Mouse (Mus musculus): ENCODE measurements around the gene Vmp1.

Vmp1 gene

DNA sequence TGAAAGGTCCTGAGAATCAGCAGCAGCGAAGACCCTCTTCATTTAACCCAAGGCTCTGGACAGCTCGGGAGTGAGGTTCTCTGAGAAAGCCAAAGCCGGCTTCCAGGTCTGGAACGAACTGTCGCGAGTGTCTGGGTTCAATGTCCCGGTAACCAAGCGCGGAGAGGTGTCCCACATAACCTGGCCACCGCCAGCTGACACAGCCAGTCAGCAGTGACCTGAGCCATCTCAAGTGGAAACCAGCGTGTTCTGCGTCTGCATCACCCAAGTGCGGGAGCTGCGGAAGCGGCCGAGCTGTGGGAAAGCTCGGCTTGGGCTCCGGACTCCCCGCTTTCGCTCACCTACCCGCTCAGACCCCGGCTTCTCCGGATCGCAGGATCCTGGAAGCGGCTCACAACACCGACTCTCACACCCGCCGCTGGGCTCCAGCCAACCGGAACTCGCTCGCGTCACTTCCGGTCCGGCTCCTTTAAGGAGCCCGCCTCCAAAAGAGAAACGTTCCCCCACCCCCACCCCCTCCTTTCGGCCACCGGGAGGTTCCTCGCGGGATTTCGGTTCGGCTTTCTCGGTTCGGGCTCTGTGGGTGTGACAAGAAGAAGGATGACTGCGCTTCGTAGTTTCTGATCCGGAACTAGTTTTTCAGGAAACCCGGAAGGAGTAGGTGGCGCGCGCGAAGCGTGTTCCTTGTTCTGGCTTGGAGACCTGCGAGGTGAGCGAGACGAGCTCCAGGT, at the start of gene Vmp1, which contains the start of gene Ptrh2:
Gene Vmp1, minus strand, starts transcription at position 442 of the 731 bp plus-strand sequence.
Gene Ptrh2, plus strand, starts transcription at position 591 of the 731 bp plus-strand sequence.
- peak; percentile 83 for DNase-seq (ENCODE audit: extremely low read depth, low read depth, low spot score)

GRCm38 (mm10) chr11:86731443-86731842, 47.8 kb upstream of the Vmp1 start:
- DNase-seq (ENCODE audit: extremely low read depth, low read depth, low spot score), result no peak

DNA sequence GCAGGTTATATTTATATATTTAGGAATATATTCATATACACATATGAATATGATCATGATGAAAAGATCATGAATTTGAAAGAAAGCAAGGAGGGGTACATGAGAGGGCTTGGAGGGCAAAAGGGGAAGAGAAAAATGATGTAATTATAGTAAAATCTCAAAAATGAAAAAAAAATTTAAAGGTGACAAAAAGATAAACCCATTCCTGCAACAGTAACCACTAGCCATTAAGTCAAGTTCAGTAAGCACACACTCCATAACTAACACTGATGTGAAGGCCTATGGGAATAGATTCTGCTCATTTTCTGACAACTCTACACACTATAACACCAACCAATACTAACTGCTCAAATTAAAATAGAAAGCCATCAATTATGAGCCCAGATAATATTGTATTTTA, 42.0 kb upstream of the Vmp1 start:
- DNase-seq (ENCODE audit: extremely low read depth, low read depth, low spot score), result no peak

- no peak for DNase-seq (ENCODE audit: extremely low read depth, low read depth, low spot score)
Observed at GRCm38 (mm10) chr11:86724982-86725381, 41.3 kb upstream of the Vmp1 start.

DNA sequence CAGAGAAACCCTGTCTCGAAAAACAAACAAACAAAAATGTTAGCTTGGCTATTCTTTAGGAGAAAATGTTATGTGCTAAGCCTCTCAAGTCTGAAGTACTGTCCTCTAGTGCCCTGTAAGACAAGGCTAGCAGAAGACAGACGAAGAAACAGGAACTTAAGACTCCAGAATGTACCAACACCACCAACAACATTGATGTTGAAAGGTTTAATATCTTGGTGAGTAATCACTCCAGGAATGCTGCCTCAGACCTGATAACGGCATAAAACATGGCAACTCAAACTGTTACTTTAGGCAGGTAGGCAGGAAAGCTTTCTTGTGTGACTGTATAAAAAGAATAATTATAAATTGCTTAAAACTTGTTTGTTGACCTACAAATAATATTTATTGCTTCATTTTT, 40.4 kb upstream of the Vmp1 start:
- no peak for DNase-seq (ENCODE audit: extremely low read depth, low read depth, low spot score)

DNA sequence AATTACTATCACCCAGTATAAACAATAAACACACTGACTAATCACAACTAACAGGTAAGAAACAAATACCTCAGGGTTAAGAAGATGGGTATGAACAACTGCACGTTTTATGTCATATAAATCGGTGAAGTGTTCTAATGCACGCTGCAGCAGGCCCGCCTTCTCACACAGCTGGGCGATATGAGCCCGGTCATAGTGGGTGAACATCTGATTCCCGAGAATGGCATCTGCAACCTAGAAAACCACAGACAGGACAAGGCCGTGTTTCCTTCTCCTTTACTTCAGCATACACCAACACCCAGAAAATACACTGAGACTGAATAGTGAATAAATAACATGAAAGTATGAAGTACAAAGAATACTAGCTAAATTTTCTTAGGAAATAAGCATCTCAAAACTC, 35.8 kb upstream of the Vmp1 start:
- no peak for DNase-seq (ENCODE audit: extremely low read depth, low read depth, low spot score)

DNA sequence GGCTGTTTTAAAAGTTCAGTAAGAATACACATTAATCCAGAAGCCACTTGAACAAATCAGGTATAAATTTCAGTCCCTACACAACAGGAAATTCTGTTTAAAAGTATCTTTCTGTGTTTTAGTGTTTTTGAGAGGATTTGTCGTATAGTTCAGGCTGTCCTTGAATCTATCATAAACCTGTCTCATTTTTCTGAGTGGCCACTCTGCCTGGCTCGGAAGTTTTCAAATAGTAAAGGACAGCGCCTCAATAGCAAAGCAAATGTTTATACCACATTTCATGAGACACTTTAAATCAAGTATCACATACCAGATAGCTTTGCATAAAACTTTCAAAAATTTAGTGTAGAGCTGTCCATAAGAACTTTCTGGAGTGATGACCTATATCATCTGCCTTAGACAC, 34.7 kb upstream of the Vmp1 start:
- DNase-seq (ENCODE audit: extremely low read depth, low read depth, low spot score), result no peak

- no peak for DNase-seq (ENCODE audit: extremely low read depth, low read depth, low spot score)
Observed at GRCm38 (mm10) chr11:86717306-86718065, 33.9 kb upstream of the Vmp1 start.

- DNase-seq (ENCODE audit: extremely low read depth, low read depth, low spot score), result no peak
Observed at GRCm38 (mm10) chr11:86714606-86715005, 31.0 kb upstream of the Vmp1 start.

GRCm38 (mm10) chr11:86701151-86701550, 17.5 kb upstream of the Vmp1 start:
- DNase-seq (ENCODE audit: extremely low read depth, low read depth, low spot score), result no peak

GRCm38 (mm10) chr11:86695461-86695860, 11.8 kb upstream of the Vmp1 start:
- DNase-seq (ENCODE audit: extremely low read depth, low read depth, low spot score), result no peak

DNA sequence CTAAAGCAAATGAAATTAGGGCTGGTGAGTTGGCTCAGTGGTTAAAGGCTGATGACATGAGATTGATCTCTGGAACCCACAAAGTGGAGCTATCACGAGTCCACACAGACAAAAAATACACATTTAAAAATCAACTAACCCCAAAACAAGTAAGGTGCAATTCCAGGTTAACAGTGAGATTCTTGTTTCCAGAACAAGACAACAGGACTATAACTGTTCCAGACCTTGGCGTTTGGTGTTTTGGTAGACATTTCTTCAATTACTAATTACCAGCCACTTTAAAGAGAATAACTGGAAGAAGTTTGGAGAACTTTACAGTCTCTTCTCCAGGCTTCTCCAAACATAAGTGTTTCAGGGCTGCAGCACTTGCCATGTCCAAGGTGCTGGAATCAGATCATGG, 8.9 kb upstream of the Vmp1 start:
- DNase-seq (ENCODE audit: extremely low read depth, low read depth, low spot score), result no peak

- no peak for DNase-seq (ENCODE audit: extremely low read depth, low read depth, low spot score)
Observed at GRCm38 (mm10) chr11:86691956-86692355, 8.3 kb upstream of the Vmp1 start.

- DNase-seq (ENCODE audit: extremely low read depth, low read depth, low spot score), result no peak
Observed at GRCm38 (mm10) chr11:86691482-86691881, 7.8 kb upstream of the Vmp1 start.

GRCm38 (mm10) chr11:86690383-86690782, 6.7 kb upstream of the Vmp1 start:
- DNase-seq (ENCODE audit: extremely low read depth, low read depth, low spot score), result no peak

DNA sequence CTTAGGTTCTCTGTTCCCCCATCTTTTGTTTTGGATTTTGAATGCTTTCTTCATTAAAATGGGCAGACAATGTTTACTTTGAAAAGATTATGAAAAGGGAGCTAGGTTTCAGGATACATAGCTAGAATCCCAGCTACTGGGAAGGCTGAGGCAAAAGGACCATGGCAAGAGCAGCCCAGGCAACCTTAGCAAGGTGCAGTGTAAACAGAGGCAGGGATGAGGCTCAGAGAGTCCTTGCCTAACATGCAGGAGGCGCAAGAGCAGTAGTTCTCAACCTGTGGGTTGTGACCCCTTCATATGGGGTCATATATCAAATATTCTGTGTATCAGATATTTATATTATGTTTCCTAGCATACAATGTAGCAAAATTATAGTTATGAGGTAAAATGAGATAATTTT, 1.7 kb upstream of the Vmp1 start:
- no peak for DNase-seq (ENCODE audit: extremely low read depth, low read depth, low spot score)

DNA sequence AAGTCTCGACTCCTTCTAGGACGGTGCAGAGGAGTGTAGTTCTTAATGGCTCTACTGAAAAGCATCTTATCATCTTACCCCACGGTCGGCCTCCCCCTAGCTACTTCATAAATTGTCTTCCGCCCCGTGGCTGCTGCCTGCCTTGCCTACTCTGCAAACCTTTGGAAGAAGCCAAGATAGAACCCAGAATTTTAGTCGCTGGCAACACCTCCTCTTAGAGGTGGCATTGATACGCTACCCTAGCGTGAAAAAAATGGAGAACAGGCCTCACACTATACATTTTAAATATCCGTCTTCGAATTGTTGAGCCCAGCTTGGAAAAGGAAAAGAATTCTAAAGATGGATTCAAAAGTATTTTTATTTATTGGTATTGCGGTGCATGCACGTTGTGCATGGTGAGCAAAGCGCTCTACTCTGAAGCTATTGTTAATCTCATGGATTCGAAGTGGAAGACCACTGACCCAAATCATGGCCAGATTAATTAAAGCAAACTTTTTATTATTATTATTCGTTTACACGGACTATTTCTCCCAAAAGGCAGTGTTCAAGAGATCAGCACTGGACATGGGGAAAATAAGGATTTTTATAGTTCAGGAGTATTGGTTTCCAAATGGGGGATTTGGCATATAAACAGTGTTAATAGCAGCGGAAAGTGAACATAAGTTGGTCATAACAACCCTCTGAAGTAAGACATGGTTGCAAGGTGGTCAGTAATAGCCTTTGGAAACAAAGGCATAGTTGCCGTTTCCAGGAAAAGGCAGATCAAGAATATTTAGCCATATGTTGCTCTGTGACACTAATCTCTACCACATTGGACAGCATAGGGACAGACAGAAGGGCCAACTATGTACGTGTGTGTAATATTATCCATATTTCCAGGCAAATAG, 733 bp upstream of the Vmp1 start:
- no peak for DNase-seq (ENCODE audit: extremely low read depth, low read depth, low spot score)

DNA sequence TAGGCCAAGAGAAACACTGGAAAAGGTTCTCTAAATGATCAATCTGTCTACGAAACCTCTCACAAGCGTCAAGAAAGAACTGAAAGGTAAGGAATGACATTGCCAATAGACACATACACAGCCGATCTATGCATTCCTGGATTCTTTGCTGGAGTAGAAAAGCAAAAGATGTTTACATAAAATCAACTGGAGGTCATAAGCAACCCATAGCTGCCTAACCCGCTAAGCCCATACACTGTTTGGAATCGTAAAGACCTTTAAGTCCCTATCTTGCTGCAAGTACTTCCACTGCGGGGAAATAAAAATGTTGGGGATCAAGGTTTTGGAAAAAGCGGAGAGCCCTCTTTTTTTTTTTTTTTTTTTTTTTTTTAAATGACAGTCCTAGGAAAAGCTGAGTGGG, 775 bp downstream of the Vmp1 start:
- DNase-seq (ENCODE audit: extremely low read depth, low read depth, low spot score), result no peak

GRCm38 (mm10) chr11:86681423-86681822, 2.2 kb downstream of the Vmp1 start:
- peak; percentile 70 for DNase-seq (ENCODE audit: extremely low read depth, low read depth, low spot score)

DNA sequence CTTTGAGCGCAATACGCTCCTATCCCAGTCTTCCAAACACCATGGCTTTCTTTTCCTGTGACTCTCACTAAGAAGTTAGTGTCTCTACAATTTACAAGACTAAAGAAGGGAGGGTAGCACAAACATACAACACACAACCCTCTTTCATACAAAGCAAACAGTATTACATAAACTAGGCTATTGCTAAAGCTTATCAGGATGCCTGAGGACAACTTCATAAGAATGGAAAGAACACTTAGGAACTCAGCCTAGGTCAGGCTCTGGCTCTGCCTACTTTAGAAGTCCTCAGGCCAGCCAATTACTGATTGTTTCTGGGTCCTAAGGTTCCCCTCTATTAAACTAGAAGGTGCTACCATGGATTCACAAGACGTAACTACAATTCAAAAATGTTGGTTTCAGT, 2.9 kb downstream of the Vmp1 start:
- DNase-seq (ENCODE audit: extremely low read depth, low read depth, low spot score), result peak; percentile 67

DNA sequence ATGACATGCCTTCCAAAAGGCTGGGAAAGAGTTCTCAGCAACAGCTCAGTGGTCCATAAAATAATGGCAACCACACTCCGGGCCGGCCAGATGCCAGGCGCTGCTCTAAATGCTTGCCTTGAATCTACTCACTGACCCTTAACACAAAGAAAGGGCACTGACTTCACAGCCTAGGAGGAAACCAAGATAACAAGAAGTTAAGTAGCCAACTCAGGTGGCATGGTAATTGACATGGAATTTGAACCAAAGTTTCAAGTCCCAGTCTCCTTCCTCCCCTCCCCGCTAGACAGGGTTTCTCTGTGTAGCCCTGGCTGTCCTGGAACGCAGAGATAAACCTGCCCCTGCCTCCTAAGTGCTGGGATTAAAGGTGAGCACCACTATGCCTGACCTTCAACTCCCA, 4.7 kb downstream of the Vmp1 start:
- DNase-seq (ENCODE audit: extremely low read depth, low read depth, low spot score), result no peak
